Mouse (Mus musculus): ENCODE data around the gene Kmt2c. TPM values are rescaled to one million over a fixed set of nuclear protein-coding genes. Genes with fewer than 3 reads are reported as not detected.
"Not testable (repeated sequence)": the region's sequence is repeated elsewhere in the genome, so short reads cannot be mapped to it uniquely, and the experiment has no call there.

Kmt2c gene
- polyA plus RNA-seq, 1 experiment: 137 TPM

DNA sequence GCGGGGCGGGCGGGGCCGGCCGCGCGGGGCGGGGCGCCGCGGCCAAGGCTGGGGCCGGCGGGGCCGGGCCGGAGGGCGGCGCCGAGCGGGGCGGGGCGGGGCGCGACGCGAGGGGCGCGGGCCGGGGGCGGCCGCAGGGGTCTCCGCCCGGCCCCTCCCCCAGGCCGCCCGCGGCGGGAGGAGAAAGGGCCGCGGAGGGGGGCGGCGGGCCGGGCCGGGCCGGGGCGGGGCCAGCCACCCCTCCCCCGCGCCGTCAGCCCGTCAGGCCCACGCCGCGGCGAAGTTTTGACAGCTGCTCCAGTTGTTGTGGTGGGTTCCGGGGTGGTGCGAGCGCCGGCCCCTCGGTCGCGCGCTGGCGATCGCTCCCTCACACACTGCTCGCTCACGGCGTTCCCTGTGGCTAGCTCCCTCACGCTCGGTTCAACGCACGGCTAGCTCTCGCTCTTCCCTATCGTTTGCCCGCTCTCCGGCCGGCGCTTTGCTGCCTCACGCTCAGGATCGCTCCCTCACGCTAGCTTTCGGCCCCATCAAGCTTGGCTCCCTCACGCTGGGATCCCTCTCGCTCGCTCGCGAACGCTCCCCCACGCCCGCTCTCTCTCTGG, 339 bp upstream of the Kmt2c start:
- TF ChIP-seq CTCF (IDR thresholded peaks at IDR 0.05; ENCODE audit: insufficient read depth, low read depth, low read length): no peak
- 0 out of 2 replicates have a peak, but pooled peaks have one; percentile 3 for TF ChIP-seq POLR2A (IDR thresholded peaks at IDR 0.05; ENCODE audit: insufficient read depth, low read depth, low read length)
- 8% methylated on average over 87 of the region's 87 CpGs for WGBS
- Histone ChIP-seq H3K4me3 (ENCODE audit: insufficient read depth, low read depth, low read length) (peak overlapping the region; percentile 100), H3K27ac (ENCODE audit: insufficient read depth, low read depth, low read length) (peak overlapping the region; percentile 87), H3K4me1 (ENCODE audit: control insufficient read depth, insufficient read depth, low read length) (no peaks in the 10 kb centered on the region)

DNA sequence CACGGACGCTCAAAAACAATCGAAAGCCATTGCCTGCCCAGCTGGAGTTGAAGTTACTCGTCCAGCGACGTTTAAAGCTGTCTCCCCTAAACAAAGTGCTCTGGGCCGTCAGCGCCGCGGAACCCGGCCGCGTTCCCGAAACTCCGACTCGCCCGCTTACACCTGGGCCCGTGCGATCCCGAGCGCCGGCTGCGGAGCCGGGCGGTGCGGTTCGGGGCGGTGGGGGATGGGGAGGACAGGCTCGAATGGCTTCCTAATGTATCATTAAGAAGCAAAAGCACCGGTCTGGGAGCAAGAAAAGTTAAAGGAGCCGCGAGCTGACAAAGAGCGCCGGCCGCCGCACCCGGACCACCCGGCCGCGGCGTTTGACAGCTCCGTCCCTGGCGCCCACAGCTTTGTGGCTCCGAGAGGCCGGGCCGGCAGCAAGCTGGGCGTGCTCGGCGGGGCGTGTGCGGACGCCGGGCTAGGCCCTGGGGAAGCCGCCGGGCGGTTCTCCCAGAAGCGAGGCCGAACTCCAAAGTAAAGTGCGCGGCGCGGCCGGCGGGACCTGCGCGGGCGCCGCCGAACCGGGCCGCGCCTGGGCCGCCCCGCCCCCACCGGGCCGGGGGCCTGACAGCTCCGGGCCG, 750 bp downstream of the Kmt2c start:
- H3K4me3 ChIP-seq (ENCODE audit: insufficient read depth, low read depth, low read length): peak overlapping the region; percentile 100
- H3K4me1 ChIP-seq (ENCODE audit: control insufficient read depth, insufficient read depth, low read length): no peaks in the 10 kb centered on the region
- TF ChIP-seq POLR2A (IDR thresholded peaks at IDR 0.05; ENCODE audit: insufficient read depth, low read depth, low read length) (no peak), CTCF (IDR thresholded peaks at IDR 0.05; ENCODE audit: insufficient read depth, low read depth, low read length) (no peak)
- peak overlapping the region; percentile 94 for H3K27ac ChIP-seq (ENCODE audit: insufficient read depth, low read depth, low read length)
- WGBS: 2% methylated on average over 78 of the region's 78 CpGs

DNA sequence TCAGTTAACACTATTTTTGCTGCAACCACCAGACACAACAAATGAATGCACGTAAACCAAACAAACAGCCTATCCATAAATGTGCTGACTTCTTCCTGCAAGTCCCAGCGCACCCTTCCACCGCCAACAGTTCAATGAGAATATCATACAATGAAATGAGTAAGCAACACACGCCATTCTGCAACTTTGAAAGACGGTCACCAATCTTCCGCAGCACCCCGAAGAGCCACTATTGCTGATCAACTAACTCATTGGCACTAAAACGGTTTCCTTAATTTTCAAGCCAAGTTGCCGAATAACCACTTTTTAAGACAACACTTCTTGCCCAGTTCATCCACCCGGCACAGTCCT, 1.2 kb downstream of the Kmt2c start:
- peak overlapping the region; percentile 100 for H3K4me3 ChIP-seq (ENCODE audit: insufficient read depth, low read depth, low read length)

DNA sequence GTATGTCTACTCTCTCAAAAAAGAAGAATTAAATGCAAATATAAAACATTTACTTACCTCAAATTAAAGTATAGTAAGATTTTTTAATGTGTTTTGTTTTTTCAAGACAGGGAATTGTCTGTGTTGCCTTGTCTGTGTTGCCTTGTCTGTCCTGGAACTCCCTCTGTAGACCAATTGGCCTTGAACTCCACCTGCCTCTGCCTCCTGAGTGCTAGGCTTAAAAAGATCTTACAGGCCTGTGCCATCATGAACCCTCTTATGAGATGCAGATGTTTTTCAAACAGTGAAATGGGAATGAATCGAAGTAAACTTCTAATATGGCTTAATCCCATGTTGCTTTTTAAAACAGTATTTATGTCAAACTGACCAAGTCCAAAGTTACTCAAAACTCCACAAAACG, 1.9 kb downstream of the Kmt2c start:
- Histone ChIP-seq H3K27ac (ENCODE audit: insufficient read depth, low read depth, low read length) (no peak overlapping the region), H3K4me1 (ENCODE audit: control insufficient read depth, insufficient read depth, low read length) (no peaks in the 10 kb centered on the region), H3K4me3 (ENCODE audit: insufficient read depth, low read depth, low read length) (no peak overlapping the region)
- no peak for TF ChIP-seq CTCF (IDR thresholded peaks at IDR 0.05; ENCODE audit: insufficient read depth, low read depth, low read length)
- TF ChIP-seq POLR2A (IDR thresholded peaks at IDR 0.05; ENCODE audit: insufficient read depth, low read depth, low read length): no peak
- WGBS: 26% methylated on average over 2 of the region's 2 CpGs

More for the DNA sequence above, 1.2 kb downstream of the Kmt2c start:
- Histone ChIP-seq H3K4me1 (ENCODE audit: control insufficient read depth, insufficient read depth, low read length) (no peaks in the 10 kb centered on the region), H3K27ac (ENCODE audit: insufficient read depth, low read depth, low read length) (no peak overlapping the region)
- under 1% methylated on average over 10 of the region's 10 CpGs for WGBS
- TF ChIP-seq CTCF (IDR thresholded peaks at IDR 0.05; ENCODE audit: insufficient read depth, low read depth, low read length): no peak
- no peak for TF ChIP-seq POLR2A (IDR thresholded peaks at IDR 0.05; ENCODE audit: insufficient read depth, low read depth, low read length)

DNA sequence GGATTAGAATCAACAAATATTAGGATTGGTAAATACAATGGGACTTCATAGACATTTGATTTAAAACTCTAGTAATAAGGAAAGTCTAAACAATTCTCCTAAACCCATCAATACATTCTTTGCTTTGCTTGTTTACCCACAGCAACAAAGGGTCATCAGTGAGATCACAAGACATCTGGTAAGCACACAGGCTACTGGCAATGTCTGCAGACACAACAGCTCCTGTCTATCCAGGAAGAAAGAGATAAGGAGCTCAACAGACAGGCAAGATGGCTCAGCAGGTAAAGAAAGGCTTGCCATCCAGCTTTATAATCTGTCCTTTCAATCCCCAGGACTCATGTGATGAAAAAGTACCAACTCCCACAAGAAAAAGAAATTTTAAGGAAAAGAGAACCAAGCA, 19.7 kb downstream of the Kmt2c start:
- Histone ChIP-seq H3K27ac (ENCODE audit: insufficient read depth, low read depth, low read length) (no peak overlapping the region), H3K4me1 (ENCODE audit: control insufficient read depth, insufficient read depth, low read length) (no peaks in the 10 kb centered on the region), H3K4me3 (ENCODE audit: insufficient read depth, low read depth, low read length) (no peak overlapping the region)
- no peak for TF ChIP-seq POLR2A (IDR thresholded peaks at IDR 0.05; ENCODE audit: insufficient read depth, low read depth, low read length)
- no peak for TF ChIP-seq CTCF (IDR thresholded peaks at IDR 0.05; ENCODE audit: insufficient read depth, low read depth, low read length)

DNA sequence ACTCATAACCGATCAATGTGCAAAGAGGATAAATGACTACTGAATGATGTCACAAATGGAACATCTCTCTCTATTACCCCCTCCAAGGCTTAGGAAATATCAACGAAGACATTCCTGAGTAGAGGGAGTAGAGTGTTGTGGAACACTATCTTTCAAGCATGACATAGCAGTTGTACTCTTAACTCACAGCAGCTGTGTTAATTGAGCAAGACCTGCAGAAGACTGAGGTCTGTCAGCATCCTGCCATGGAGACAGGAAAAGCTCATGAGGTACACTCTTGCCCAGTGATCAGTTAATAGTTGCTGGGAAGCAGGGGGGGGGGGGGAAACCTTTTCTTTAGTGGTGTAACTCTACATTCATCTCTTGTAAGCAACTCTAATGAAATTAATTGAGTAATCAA, 22.8 kb downstream of the Kmt2c start:
- Histone ChIP-seq H3K27ac (ENCODE audit: insufficient read depth, low read depth, low read length) (no peak overlapping the region), H3K4me3 (ENCODE audit: insufficient read depth, low read depth, low read length) (no peak overlapping the region), H3K4me1 (ENCODE audit: control insufficient read depth, insufficient read depth, low read length) (no peaks in the 10 kb centered on the region)
- 72% methylated on average over 2 of the region's 2 CpGs for WGBS
- TF ChIP-seq POLR2A (IDR thresholded peaks at IDR 0.05; ENCODE audit: insufficient read depth, low read depth, low read length) (no peak), CTCF (IDR thresholded peaks at IDR 0.05; ENCODE audit: insufficient read depth, low read depth, low read length) (no peak)

DNA sequence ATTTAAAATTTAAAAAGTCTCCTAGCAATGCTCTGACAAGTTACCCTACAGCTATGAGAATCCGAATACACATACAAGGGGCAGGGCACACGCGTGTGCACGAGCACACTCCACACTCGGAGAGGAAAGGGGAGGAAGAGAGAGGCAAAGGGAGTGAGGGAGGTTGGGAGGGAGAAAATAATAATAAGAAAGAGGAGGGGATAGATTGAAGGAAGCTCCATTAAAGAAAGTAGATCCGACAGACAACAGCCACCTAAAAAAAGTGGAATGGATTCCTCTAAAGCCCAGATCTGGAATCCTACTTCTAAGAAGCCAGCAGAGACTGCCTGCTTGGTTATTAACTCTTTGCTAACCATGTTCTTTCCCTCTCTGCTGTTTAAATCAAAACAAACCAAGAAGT, 26.5 kb downstream of the Kmt2c start:
- Histone ChIP-seq H3K4me3 (ENCODE audit: insufficient read depth, low read depth, low read length) (peak overlapping the region; percentile 30), H3K4me1 (ENCODE audit: control insufficient read depth, insufficient read depth, low read length) (no peaks in the 10 kb centered on the region), H3K27ac (ENCODE audit: insufficient read depth, low read depth, low read length) (no peak overlapping the region)
- 4% methylated on average over 6 of the region's 6 CpGs for WGBS
- no peak for TF ChIP-seq POLR2A (IDR thresholded peaks at IDR 0.05; ENCODE audit: insufficient read depth, low read depth, low read length)
- no peak for TF ChIP-seq CTCF (IDR thresholded peaks at IDR 0.05; ENCODE audit: insufficient read depth, low read depth, low read length)

DNA sequence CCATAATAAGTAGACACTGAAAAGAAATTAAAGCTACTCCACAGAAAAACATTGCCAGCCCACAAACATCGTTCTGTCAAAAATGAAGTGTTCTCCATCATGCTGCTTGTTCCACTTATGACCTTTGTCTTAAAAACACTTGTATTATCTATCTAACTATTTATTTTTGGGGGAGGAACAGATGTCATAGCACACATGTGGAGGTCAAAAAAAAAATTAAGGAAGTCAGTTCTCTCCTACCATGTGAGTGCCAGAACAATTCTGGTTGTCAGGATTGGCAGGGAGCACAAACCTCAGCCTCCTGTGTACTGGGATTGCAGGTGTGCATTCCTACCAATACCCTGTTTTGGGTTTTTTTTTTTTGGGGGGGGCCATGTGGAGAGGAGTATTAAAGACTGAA, 36.6 kb downstream of the Kmt2c start:
- Histone ChIP-seq H3K4me3 (ENCODE audit: insufficient read depth, low read depth, low read length) (no peak overlapping the region), H3K27ac (ENCODE audit: insufficient read depth, low read depth, low read length) (no peak overlapping the region), H3K4me1 (ENCODE audit: control insufficient read depth, insufficient read depth, low read length) (no peaks in the 10 kb centered on the region)
- TF ChIP-seq CTCF (IDR thresholded peaks at IDR 0.05; ENCODE audit: insufficient read depth, low read depth, low read length): no peak
- WGBS: 79% methylated on average over 1 of the region's 1 CpGs

DNA sequence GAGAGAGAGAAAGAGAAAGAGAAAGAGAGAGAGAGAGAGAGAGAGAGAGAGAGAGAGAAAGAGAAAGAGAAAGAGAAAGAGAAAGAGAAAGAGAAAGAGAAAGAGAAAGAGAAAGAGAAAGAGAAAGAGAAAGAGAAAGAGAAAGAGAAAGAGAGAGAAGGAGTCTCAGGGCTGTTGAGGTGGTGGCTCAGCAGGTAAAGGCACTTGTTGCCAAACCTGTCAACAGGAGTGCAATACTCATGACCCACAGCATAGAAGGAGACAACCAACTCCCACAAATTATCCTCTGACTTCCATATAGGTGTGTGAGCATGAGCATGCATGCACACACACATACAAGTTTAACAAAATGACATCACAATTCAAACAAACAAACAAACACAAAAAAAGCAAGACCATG, 43.2 kb downstream of the Kmt2c start:
- H3K4me1 ChIP-seq (ENCODE audit: control insufficient read depth, insufficient read depth, low read length); H3K4me3 ChIP-seq (ENCODE audit: insufficient read depth, low read depth, low read length); H3K27ac ChIP-seq (ENCODE audit: insufficient read depth, low read depth, low read length): not testable (repeated sequence)

DNA sequence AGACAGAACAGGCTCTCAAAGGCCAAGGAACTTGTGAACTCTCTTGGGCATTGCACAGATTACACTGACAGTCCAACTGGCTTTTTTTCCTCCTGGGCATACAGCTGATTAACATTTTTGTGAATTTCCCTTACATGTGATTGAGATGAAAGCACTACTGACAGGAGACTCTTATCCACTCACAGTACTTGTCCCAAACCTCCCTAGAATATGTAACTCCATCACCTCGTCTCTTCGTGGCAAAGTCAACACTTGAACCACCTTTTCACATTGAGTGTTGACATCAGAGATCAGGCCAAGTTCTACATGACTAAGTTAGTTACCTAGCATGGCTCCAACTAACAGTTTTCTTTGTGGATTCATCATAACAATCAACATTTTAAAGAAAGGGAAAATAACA, 45.9 kb downstream of the Kmt2c start:
- WGBS: 77% methylated on average over 2 of the region's 2 CpGs
- no peak overlapping the region for H3K4me3 ChIP-seq (ENCODE audit: insufficient read depth, low read depth, low read length)
- H3K4me1 ChIP-seq (ENCODE audit: control insufficient read depth, insufficient read depth, low read length): no peaks in the 10 kb centered on the region
- no peak overlapping the region for H3K27ac ChIP-seq (ENCODE audit: insufficient read depth, low read depth, low read length)
- TF ChIP-seq POLR2A (IDR thresholded peaks at IDR 0.05; ENCODE audit: insufficient read depth, low read depth, low read length) (no peak), CTCF (IDR thresholded peaks at IDR 0.05; ENCODE audit: insufficient read depth, low read depth, low read length) (no peak)

All from olfactory bulb, adult 2 months (tissue).